Mouse (Mus musculus): ENCODE measurements around the gene Zfp619.
"Not testable (repeated sequence)": the region's sequence is repeated elsewhere in the genome, so short reads cannot be mapped to it uniquely, and the experiment has no call there.

Zfp619 gene

DNA sequence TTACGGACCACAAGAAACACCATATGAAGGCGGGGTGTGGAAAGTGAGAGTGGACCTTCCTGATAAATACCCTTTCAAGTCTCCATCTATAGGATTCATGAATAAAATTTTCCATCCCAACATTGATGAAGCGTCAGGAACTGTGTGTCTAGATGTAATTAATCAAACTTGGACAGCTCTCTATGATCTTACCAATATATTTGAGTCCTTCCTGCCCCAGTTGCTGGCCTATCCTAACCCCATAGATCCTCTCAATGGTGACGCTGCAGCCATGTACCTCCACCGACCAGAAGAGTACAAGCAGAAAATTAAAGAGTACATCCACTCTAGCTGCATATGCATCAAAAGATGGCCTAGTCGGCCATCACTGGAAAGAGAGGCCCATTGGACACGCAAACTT lies 71.5 kb downstream of the Zfp619 start:
- not testable (repeated sequence) for DNase-seq

Measured in cerebellum, adult 18-20 months (tissue).